Mouse (Mus musculus): Measurements from ENCODE around the gene Fbxl16.

GRCm38 (mm10) chr17:25827011-25827410, 18.1 kb downstream of the Fbxl16 start:
- TF ChIP-seq CTCF (IDR thresholded peaks at IDR 0.05; ENCODE audit: extremely low read depth, insufficient read depth, insufficient read length, insufficient replicate concordance) (no peak), POLR2A (IDR thresholded peaks at IDR 0.05; ENCODE audit: low read depth, low read length) (no peak)
